Mouse (Mus musculus) kidney, adult 8-10 months (tissue): ENCODE results near the gene Rhot2.
A peak's percentile ranks its signal among the peaks of the same experiment; 100 is the strongest.
"Not testable (repeated sequence)": the region's sequence is repeated elsewhere in the genome, so short reads cannot be mapped to it uniquely, and the experiment has no call there.

Source experiments
- DNase-seq, 2 experiments: peaks; one replicate each; pipeline ENCODE4 v3.0.0; 2022

The Rhot2 gene

GRCm38 (mm10) chr17:25827011-25827410, 17.6 kb downstream of the Rhot2 start:
- no peak for DNase-seq

- no peak for DNase-seq
Measured at GRCm38 (mm10) chr17:25825984-25826570, 18.6 kb downstream of the Rhot2 start.

- DNase-seq: no peak
Measured at GRCm38 (mm10) chr17:25825311-25825710, 19.3 kb downstream of the Rhot2 start.

GRCm38 (mm10) chr17:25824362-25825142, 20.1 kb downstream of the Rhot2 start:
- no peak for DNase-seq

- DNase-seq: peak; percentile 75 to 80
Measured at GRCm38 (mm10) chr17:25823452-25823851, 21.2 kb downstream of the Rhot2 start, which contains the start of gene Wdr24. TSS of gene Wdr24 (plus strand) at chr17:25823627.

GRCm38 (mm10) chr17:25818851-25819780, 25.5 kb downstream of the Rhot2 start:
- DNase-seq: peak in 1 of 2 experiments; percentile 11

GRCm38 (mm10) chr17:25817662-25818061, 27.0 kb downstream of the Rhot2 start:
- no peak for DNase-seq

- peak; percentile 71 to 85 for DNase-seq
Measured at GRCm38 (mm10) chr17:25813471-25813870, 31.2 kb downstream of the Rhot2 start.

GRCm38 (mm10) chr17:25810890-25811289, 33.8 kb downstream of the Rhot2 start:
- no peak for DNase-seq

- DNase-seq: no peak
Measured at GRCm38 (mm10) chr17:25809606-25810340, 34.9 kb downstream of the Rhot2 start.

- DNase-seq: peak; percentile 55 to 71
Measured at GRCm38 (mm10) chr17:25808789-25809605, 35.7 kb downstream of the Rhot2 start, which contains the start of gene Fbxl16. TSS of gene Fbxl16 (plus strand) at chr17:25809085.

- DNase-seq: no peak
Measured at GRCm38 (mm10) chr17:25808028-25808427, 36.6 kb downstream of the Rhot2 start.

GRCm38 (mm10) chr17:25807452-25807851, 37.2 kb downstream of the Rhot2 start:
- not testable (repeated sequence) for DNase-seq

- no peak for DNase-seq
Measured at GRCm38 (mm10) chr17:25806507-25806906, 38.1 kb downstream of the Rhot2 start.

- DNase-seq: no peak
Measured at GRCm38 (mm10) chr17:25802825-25803517, 41.7 kb downstream of the Rhot2 start.

- DNase-seq: peak; percentile 77 to 81
Measured at GRCm38 (mm10) chr17:25801029-25801428, 43.6 kb downstream of the Rhot2 start.

GRCm38 (mm10) chr17:25796951-25797369, 47.7 kb downstream of the Rhot2 start, which contains the start of gene Metrn:
TSS of gene Metrn (minus strand) at chr17:25797136.
- DNase-seq: peak; percentile 82 to 88

- DNase-seq: peak in 1 of 2 experiments; percentile 34
Measured at GRCm38 (mm10) chr17:25796211-25796771, 48.4 kb downstream of the Rhot2 start.

GRCm38 (mm10) chr17:25795609-25796092, 49.0 kb downstream of the Rhot2 start, which contains the start of gene AC134908.4:
TSS of gene AC134908.4 (minus strand) at chr17:25795659.
- peak; percentile 67 to 79 for DNase-seq

- DNase-seq: no peak
Measured at GRCm38 (mm10) chr17:25794998-25795397, 49.7 kb downstream of the Rhot2 start.
